ENCODE assay signal across 8 mouse cellular contexts in genomic region chr2:131351968-131352746, GRCm38 (mm10). TPM values are rescaled to one million over a fixed set of nuclear protein-coding genes. Genes with fewer than 3 reads are reported as not detected.
DNase-seq lines count a peak whose midpoint lies in the region; ATAC-seq and TF ChIP-seq lines count a peak whose summit lies in the region.

No protein-coding gene starts in this region.

- peak overlapping the region; percentile 86 for H3K27ac ChIP-seq in embryonic facial prominence, embryonic 14.5 days (replicated peaks; ENCODE audit: low read depth, low read length)
- H3K27ac ChIP-seq in intestine, postnatal 0 days (ENCODE audit: low read depth, low read length), result peak overlapping the region; percentile 82

- H3K4me1 ChIP-seq in embryonic facial prominence, embryonic 14.5 days (ENCODE audit: control insufficient read depth, insufficient read depth, low read length), result peaks cover 18% of the 10 kb centered on the region
- peaks cover 3% of the 10 kb centered on the region; the same call in 1 of the 2 replicates for H3K4me1 ChIP-seq in intestine, postnatal 0 days (replicated peaks; ENCODE audit: control insufficient read depth, insufficient read depth, low read length)

- peak overlapping the region; percentile 95 for H3K9ac ChIP-seq in embryonic facial prominence, embryonic 14.5 days (ENCODE audit: low read depth, low read length)
- peak overlapping the region; percentile 79 for H3K9ac ChIP-seq in intestine, postnatal 0 days (ENCODE audit: low read depth, low read length)

- no peaks in the 10 kb centered on the region for H3K9me3 ChIP-seq in embryonic facial prominence, embryonic 14.5 days (ENCODE audit: control insufficient read depth, low read length)
- no peaks in the 10 kb centered on the region for H3K9me3 ChIP-seq in intestine, postnatal 0 days (ENCODE audit: control insufficient read depth)

- TF ChIP-seq CTCF in Patski (IDR thresholded peaks at IDR 0.05), result no peak
- no peak for TF ChIP-seq CTCF in intestine, postnatal 0 days (IDR thresholded peaks at IDR 0.05; ENCODE audit: low read depth)

- ATAC-seq in Patski, result peak; percentile 27
- peak; percentile 56 for ATAC-seq in embryonic facial prominence, embryonic 14.5 days (ENCODE audit: low read depth)
- ATAC-seq in intestine, postnatal 0 days, result peak; percentile 61
- peak; percentile 24 for ATAC-seq in monocyte, adult 5-6 weeks (replicated peaks; ENCODE audit: insufficient number of reproducible peaks, low FRiP score, low TSS enrichment, poor library complexity, severe bottlenecking)

- in situ Hi-C loops in Patski (cut with MboI; ENCODE audit: low pct_unique_long_range_greater_than_20kb), result no loop called here

- no peaks in the 10 kb centered on the region for H3K36me3 ChIP-seq in embryonic facial prominence, embryonic 14.5 days (ENCODE audit: control insufficient read depth, insufficient read depth, low read length)
- H3K36me3 ChIP-seq in intestine, postnatal 0 days (ENCODE audit: control insufficient read depth, insufficient read depth), result no peaks in the 10 kb centered on the region

- POLR2A ChIA-PET in Patski (lab: Charles Lee), result no interaction called here

- CTCF ChIA-PET in Patski (lab: Charles Lee), result interaction anchor here (0.6 to 1.8 kb wide), 3 partner anchors 10 to 54 kb away, joined by 3 to 7 read pairs (median 5); no protein-coding TSS in a partner anchor

- peak; percentile 26 for DNase-seq in layer of hippocampus, adult 9-11 months
- no peak for DNase-seq in layer of hippocampus, postnatal 14 days (ENCODE audit: low spot score in 2 of 2)
- no peak for DNase-seq in Patski (ENCODE audit: low read depth, low spot score)
- DNase-seq in embryonic facial prominence, embryonic 14.5 days (ENCODE audit: low spot score), result peak; percentile 44
- DNase-seq in embryo, embryonic 10.5 days (ENCODE audit: low spot score), result no peak
- no peak for DNase-seq in urinary bladder, postnatal 25 days (ENCODE audit: low spot score)

- H3K4me2 ChIP-seq in embryonic facial prominence, embryonic 14.5 days (ENCODE audit: low read depth, low read length), result peak overlapping the region; percentile 81
- H3K4me2 ChIP-seq in intestine, postnatal 0 days (replicated peaks; ENCODE audit: low read depth), result peak overlapping the region; percentile 94

- H3K4me3 ChIP-seq in embryonic facial prominence, embryonic 14.5 days (ENCODE audit: low read depth, low read length), result peak overlapping the region; percentile 93
- H3K4me3 ChIP-seq in intestine, postnatal 0 days (ENCODE audit: low read depth, low read length), result peak overlapping the region; percentile 73

- no peaks in the 10 kb centered on the region for H3K27me3 ChIP-seq in Patski
- H3K27me3 ChIP-seq in embryonic facial prominence, embryonic 14.5 days (replicated peaks; ENCODE audit: control insufficient read depth, insufficient read depth, low read length), result no peaks in the 10 kb centered on the region
- H3K27me3 ChIP-seq in intestine, postnatal 0 days (replicated peaks; ENCODE audit: control insufficient read depth, insufficient read depth, low read length), result no peaks in the 10 kb centered on the region

- under 1% methylated on average over 27 of the region's 51 CpGs for WGBS in embryonic facial prominence, embryonic 14.5 days
- WGBS in intestine, postnatal 0 days, result 1% methylated on average over 51 of the region's 51 CpGs

RNA-seq across cellular contexts. Expression of gene Rnf24, which starts 0.5 kb away (rescaled TPM):
- total RNA-seq in layer of hippocampus, postnatal 14 days (2021), result 10 to 100 TPM; 25.5 to 29.1 TPM
- 11.5 TPM for polyA plus RNA-seq in Patski (2021)
- 6.2 and 6.9 TPM in 2 replicates for polyA plus RNA-seq in embryonic facial prominence, embryonic 14.5 days (2014; fragmentation: Nextera tagmentation; extraction: Ambion mirVana)
- 1.1 and 1.4 TPM in 2 replicates for polyA plus RNA-seq in intestine, postnatal 0 days (2015; fragmentation: Nextera tagmentation; extraction: Ambion mirVana)
- total RNA-seq in monocyte, adult 5-6 weeks (2017), result 1.5 to 7.3 TPM (median 1.8 TPM) in 3 replicates

Comparison
In these comparisons a context has a peak if more than half of its experiments do, and no peak if none do; other contexts are left out.
1. DNase-seq: peak in layer of hippocampus, adult 9-11 months (single experiment) and embryonic facial prominence, embryonic 14.5 days (single experiment); none in layer of hippocampus, postnatal 14 days (0 of 2), Patski (single experiment), embryo, embryonic 10.5 days (single experiment) and urinary bladder, postnatal 25 days (single experiment).
2. Peak in every context shown above with its lines, with median percentiles within 50 percentile points of each other: ATAC-seq.